Mouse (Mus musculus) myocyte (in vitro differentiated cells): ENCODE data around the gene Foxi1. TPM values are rescaled to one million over a fixed set of nuclear protein-coding genes. Genes with fewer than 3 reads are reported as not detected.

Experiments used
- H3K27me3 ChIP-seq: one replicate; pipeline ENCODE4 v1.6.1; 2011; ENCODE audit not compliant: control insufficient read depth, insufficient read depth, insufficient read length
- H3K36me3 ChIP-seq: one replicate; pipeline ENCODE4 v1.6.1; 2011; ENCODE audit not compliant: control insufficient read depth, insufficient read depth
- H3K4me2 ChIP-seq: one replicate; pipeline ENCODE4 v1.6.1; 2011; ENCODE audit warnings: low read depth, control low read depth
- H3K4me3 ChIP-seq: one replicate; pipeline ENCODE4 v1.5.1; 2011; ENCODE audit warnings: mild to moderate bottlenecking, control low read depth, moderate library complexity
- H3K79me2 ChIP-seq: one replicate; pipeline ENCODE4 v1.6.1; 2011; ENCODE audit not compliant: control insufficient read depth, insufficient read depth
- H3ac ChIP-seq: one replicate; pipeline ENCODE4 v1.6.1; 2011; ENCODE audit not compliant: control insufficient read depth, insufficient read length
- CEBPB ChIP-seq: IDR thresholded peaks from 2 replicates; pipeline ENCODE4 v1.6.1; 2011; ENCODE audit warnings: mild to moderate bottlenecking, moderate library complexity; ENCODE audit not compliant: poor library complexity, insufficient read depth, severe bottlenecking
- E2F4 ChIP-seq: IDR thresholded peaks from one replicate; pipeline ENCODE4 v1.6.1; 2011; ENCODE audit warnings: mild to moderate bottlenecking, control low read depth, moderate library complexity; ENCODE audit not compliant: insufficient read depth
- MAX ChIP-seq: IDR thresholded peaks from one replicate; pipeline ENCODE4 v1.6.1; 2011; ENCODE audit warnings: low read depth, mild to moderate bottlenecking, control low read depth
- MYOD1 ChIP-seq, 3 experiments: IDR thresholded peaks; one replicate each; pipeline ENCODE4 v1.6.1; 2011; ENCODE audit warnings: control low read depth in 2 of 3, low read depth in 2 of 3, mild to moderate bottlenecking in 2 of 3, moderate library complexity in 1 of 3; ENCODE audit not compliant: insufficient read length in 2 of 3, control insufficient read depth in 1 of 3
- MYOG ChIP-seq, 3 experiments: IDR thresholded peaks; one replicate each; pipeline ENCODE4 v1.6.1; 2011; ENCODE audit warnings: control low read depth in 2 of 3, low read depth in 2 of 3, mild to moderate bottlenecking in 2 of 3; ENCODE audit not compliant: insufficient read length in 2 of 3, control insufficient read depth in 1 of 3, insufficient read depth in 1 of 3
- POLR2A ChIP-seq: IDR thresholded peaks from one replicate; pipeline ENCODE4 v1.6.1; 2011; ENCODE audit warnings: low read depth, mild to moderate bottlenecking, control low read depth, moderate library complexity; ENCODE audit not compliant: insufficient read length
- POLR2AphosphoS2 ChIP-seq: IDR thresholded peaks from one replicate; pipeline ENCODE4 v1.6.1; 2011; ENCODE audit warnings: low read depth, control low read depth; ENCODE audit not compliant: insufficient read length
- REST ChIP-seq: IDR thresholded peaks from one replicate; pipeline ENCODE4 v1.6.1; 2011; ENCODE audit warnings: mild to moderate bottlenecking, control low read depth, moderate library complexity; ENCODE audit not compliant: insufficient read depth, insufficient read length
- SRF ChIP-seq: IDR thresholded peaks from one replicate; pipeline ENCODE4 v1.6.1; 2011; ENCODE audit warnings: low read depth; ENCODE audit not compliant: control insufficient read depth, insufficient read length
- TCF12 ChIP-seq: IDR thresholded peaks from one replicate; pipeline ENCODE4 v1.6.1; 2011; ENCODE audit warnings: mild to moderate bottlenecking, control low read depth; ENCODE audit not compliant: poor library complexity, insufficient read depth, severe bottlenecking
- TCF3 ChIP-seq: IDR thresholded peaks from one replicate; pipeline ENCODE4 v1.6.1; 2011; ENCODE audit warnings: low read depth, control low read depth; ENCODE audit not compliant: insufficient read length
- USF1 ChIP-seq: IDR thresholded peaks from one replicate; pipeline ENCODE4 v1.6.1; 2011; ENCODE audit warnings: low read depth, mild to moderate bottlenecking, control low read depth, moderate library complexity
- polyA plus RNA-seq: library from polyadenylated mRNA; unstranded; fragments of >200 nt; fragmentation: generic; extraction: Trizol; gene quantifications from one replicate; pipeline ENCODE4 v1.2.1, GENCODE M21; 2012; ENCODE audit warnings: missing spikeins

Foxi1 gene
- not detected for polyA plus RNA-seq

- H3K79me2 ChIP-seq: no peaks in the 10 kb centered on the region
- H3K4me3 ChIP-seq: no peak within 1 kb of the TSS
- H3K36me3 ChIP-seq: no peaks in the 10 kb centered on the region
- no peak for TF ChIP-seq MAX
- TF ChIP-seq E2F4: no peak
- no peak for TF ChIP-seq MYOD1 (IDR thresholded peaks at IDR 0.05; ENCODE audit: control insufficient read depth in 1 of 3, insufficient read length in 2 of 3, low read depth in 2 of 3)
- no peak for TF ChIP-seq POLR2AphosphoS2
- no peak for TF ChIP-seq POLR2A
- no peak for TF ChIP-seq TCF12
- TF ChIP-seq REST: no peak
- no peak for TF ChIP-seq TCF3
- TF ChIP-seq CEBPB: no peak
- TF ChIP-seq MYOG (IDR thresholded peaks at IDR 0.05; ENCODE audit: control insufficient read depth in 1 of 3, insufficient read depth in 1 of 3, insufficient read length in 2 of 3, low read depth in 2 of 3): no peak
- no peak for TF ChIP-seq SRF
- no peak for TF ChIP-seq USF1
- no peak within 1 kb of the TSS for H3ac ChIP-seq
- no peaks in the 10 kb centered on the region for H3K27me3 ChIP-seq
- H3K4me2 ChIP-seq: no peak within 1 kb of the TSS
Measured at GRCm38 (mm10) chr11:34207989-34208388, at the start of gene Foxi1. Foxi1 (minus strand) TSS chr11:34208089.

- Histone ChIP-seq H3ac (no peak overlapping the region), H3K4me2 (no peak overlapping the region), H3K36me3 (no peaks in the 10 kb centered on the region), H3K79me2 (no peaks in the 10 kb centered on the region), H3K27me3 (no peaks in the 10 kb centered on the region), H3K4me3 (no peak overlapping the region)
- no peak for TF ChIP-seq MYOD1 (IDR thresholded peaks at IDR 0.05; ENCODE audit: control insufficient read depth in 1 of 3, insufficient read length in 2 of 3, low read depth in 2 of 3)
- no peak for TF ChIP-seq SRF
- no peak for TF ChIP-seq REST
- TF ChIP-seq USF1: no peak
- TF ChIP-seq E2F4: no peak
- TF ChIP-seq POLR2AphosphoS2: no peak
- TF ChIP-seq TCF12: no peak
- TF ChIP-seq MAX: no peak
- no peak for TF ChIP-seq MYOG (IDR thresholded peaks at IDR 0.05; ENCODE audit: control insufficient read depth in 1 of 3, insufficient read depth in 1 of 3, insufficient read length in 2 of 3, low read depth in 2 of 3)
- no peak for TF ChIP-seq POLR2A
- TF ChIP-seq CEBPB: no peak
- TF ChIP-seq TCF3: no peak
Measured at GRCm38 (mm10) chr11:34242979-34243378, 35.1 kb upstream of the Foxi1 start.

GRCm38 (mm10) chr11:34240252-34240651 is 32.4 kb upstream of the Foxi1 start:
- no peak for TF ChIP-seq CEBPB
- no peaks in the 10 kb centered on the region for H3K36me3 ChIP-seq
- H3K4me3 ChIP-seq: no peak overlapping the region
- no peak overlapping the region for H3K4me2 ChIP-seq
- no peaks in the 10 kb centered on the region for H3K79me2 ChIP-seq
- no peak overlapping the region for H3ac ChIP-seq
- H3K27me3 ChIP-seq: no peaks in the 10 kb centered on the region

GRCm38 (mm10) chr11:34239691-34240090 is 31.8 kb upstream of the Foxi1 start:
- TF ChIP-seq POLR2AphosphoS2 (no peak), MYOD1 (IDR thresholded peaks at IDR 0.05; ENCODE audit: control insufficient read depth in 1 of 3, insufficient read length in 2 of 3, low read depth in 2 of 3) (no peak), TCF3 (no peak)
- H3ac ChIP-seq: no peak overlapping the region

GRCm38 (mm10) chr11:34236885-34237284 is 29.0 kb upstream of the Foxi1 start:
- no peaks in the 10 kb centered on the region for H3K27me3 ChIP-seq
- no peaks in the 10 kb centered on the region for H3K36me3 ChIP-seq

More at GRCm38 (mm10) chr11:34239691-34240090, 31.8 kb upstream of the Foxi1 start:
- Histone ChIP-seq H3K79me2 (no peaks in the 10 kb centered on the region), H3K4me2 (no peak overlapping the region), H3K27me3 (no peaks in the 10 kb centered on the region), H3K36me3 (no peaks in the 10 kb centered on the region), H3K4me3 (no peak overlapping the region)

More at GRCm38 (mm10) chr11:34236885-34237284, 29.0 kb upstream of the Foxi1 start:
- Histone ChIP-seq H3ac (no peak overlapping the region), H3K4me2 (no peak overlapping the region), H3K4me3 (no peak overlapping the region), H3K79me2 (no peaks in the 10 kb centered on the region)
- no peak for TF ChIP-seq TCF3
- TF ChIP-seq SRF: no peak
- no peak for TF ChIP-seq TCF12
- TF ChIP-seq E2F4: no peak
- TF ChIP-seq USF1: no peak
- TF ChIP-seq POLR2AphosphoS2: no peak
- TF ChIP-seq MYOD1 (IDR thresholded peaks at IDR 0.05; ENCODE audit: control insufficient read depth in 1 of 3, insufficient read length in 2 of 3, low read depth in 2 of 3): no peak
